Mouse (Mus musculus): Measurements from ENCODE around the gene Palm2. TPM values are rescaled to one million over a fixed set of nuclear protein-coding genes. Genes with fewer than 3 reads are reported as not detected.

Palm2 gene
- polyA plus RNA-seq, 1 experiment from 2014 or later, result 10.2 TPM

DNA sequence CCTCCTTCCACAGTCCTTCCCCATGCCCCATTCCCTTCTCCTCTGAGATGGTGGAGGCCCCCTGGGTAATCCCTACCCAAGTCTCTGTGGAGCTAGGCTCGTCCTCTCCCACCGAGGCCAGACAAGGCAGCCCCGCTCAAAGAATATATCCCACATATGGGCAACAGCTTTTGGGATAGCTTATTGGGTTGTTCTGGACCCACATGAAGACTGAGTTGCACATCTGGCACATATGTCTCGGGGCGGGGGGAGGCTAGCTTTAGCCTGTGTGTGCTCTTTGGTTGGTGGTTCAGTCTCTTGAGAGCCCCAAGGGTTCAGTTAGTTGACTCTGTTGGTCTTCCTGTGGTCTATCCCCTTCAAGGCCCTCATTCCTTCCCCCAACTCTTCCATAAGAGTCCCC is 192.9 kb downstream of the Palm2 start:
- Histone ChIP-seq H3K4me1 (ENCODE audit: control insufficient read depth, insufficient read depth, low read length) (no peaks in the 10 kb centered on the region), H3K9ac (replicated peaks; ENCODE audit: low read length) (no peak overlapping the region)
- DNase-seq, result no peak

DNA sequence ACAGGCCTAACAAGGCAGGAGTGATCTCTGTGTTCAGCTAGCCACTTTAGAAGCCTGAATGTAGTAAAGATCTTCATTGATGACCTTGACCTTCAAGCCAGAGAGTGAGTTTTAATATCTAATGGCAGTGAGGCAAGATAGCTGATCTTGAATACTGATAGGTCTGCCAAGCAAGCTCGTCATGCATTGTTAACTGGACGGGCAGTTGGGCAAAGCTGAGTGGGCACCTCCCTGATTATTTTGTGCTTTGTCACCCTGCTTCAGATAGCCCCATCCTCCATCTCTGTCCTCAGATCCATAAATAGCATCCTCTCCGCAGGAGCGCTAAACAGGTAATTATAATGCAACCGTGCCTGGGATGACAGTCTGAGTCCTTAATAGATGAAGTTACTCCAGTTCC is 198.3 kb downstream of the Palm2 start:
- Histone ChIP-seq H3K4me1 (ENCODE audit: control insufficient read depth, insufficient read depth, low read length) (no peaks in the 10 kb centered on the region), H3K4me3 (replicated peaks; ENCODE audit: low read depth, low read length) (no peak overlapping the region), H3K27ac (replicated peaks; ENCODE audit: low read depth, low read length) (no peak overlapping the region), H3K9ac (replicated peaks; ENCODE audit: low read length) (no peak overlapping the region), H3K9me3 (ENCODE audit: control insufficient read depth, low read length) (no peaks in the 10 kb centered on the region), H3K27me3 (ENCODE audit: control insufficient read depth, insufficient read depth, low read length) (no peaks in the 10 kb centered on the region), H3K36me3 (ENCODE audit: control insufficient read depth, insufficient read depth, low read length) (no peaks in the 10 kb centered on the region), H3K4me2 (ENCODE audit: low read length) (no peak overlapping the region)
- ATAC-seq (ENCODE audit: low FRiP score, low TSS enrichment) (no peak), DNase-seq (no peak)
- WGBS, result 81% methylated on average over 5 of the region's 5 CpGs

More for the DNA sequence above, 192.9 kb downstream of the Palm2 start:
- H3K9me3 ChIP-seq (ENCODE audit: control insufficient read depth, low read length), result no peaks in the 10 kb centered on the region
- no peaks in the 10 kb centered on the region for H3K27me3 ChIP-seq (ENCODE audit: control insufficient read depth, insufficient read depth, low read length)
- WGBS, result 89% methylated on average over 5 of the region's 5 CpGs
- no peak overlapping the region for H3K4me2 ChIP-seq (ENCODE audit: low read length)
- no peaks in the 10 kb centered on the region for H3K36me3 ChIP-seq (ENCODE audit: control insufficient read depth, insufficient read depth, low read length)
- ATAC-seq (ENCODE audit: low FRiP score, low TSS enrichment), result no peak
- no peak overlapping the region for H3K27ac ChIP-seq (replicated peaks; ENCODE audit: low read depth, low read length)
- no peak overlapping the region for H3K4me3 ChIP-seq (replicated peaks; ENCODE audit: low read depth, low read length)

DNA sequence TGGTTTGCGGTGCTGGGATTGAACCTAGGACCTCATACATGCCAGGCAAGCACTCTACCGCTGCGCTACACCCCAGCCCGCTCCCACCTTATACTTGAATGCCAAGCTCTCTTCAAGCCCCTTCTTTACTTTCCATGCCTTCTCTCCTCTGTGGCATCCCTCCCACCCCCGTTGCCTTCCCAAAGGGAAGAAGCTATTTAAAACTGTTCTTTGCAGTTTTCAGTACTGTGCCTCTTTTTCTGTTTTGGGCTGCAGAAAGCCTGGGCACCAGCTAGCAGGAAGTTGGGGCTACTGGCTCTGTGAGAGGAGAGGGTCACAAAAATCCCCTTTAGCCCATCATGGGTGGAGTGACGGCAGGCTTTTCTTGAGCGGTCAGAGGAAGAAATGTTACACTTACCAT is 199.0 kb downstream of the Palm2 start:
- H3K9me3 ChIP-seq (ENCODE audit: control insufficient read depth, low read length), result no peaks in the 10 kb centered on the region
- H3K36me3 ChIP-seq (ENCODE audit: control insufficient read depth, insufficient read depth, low read length), result no peaks in the 10 kb centered on the region
- H3K4me3 ChIP-seq (replicated peaks; ENCODE audit: low read depth, low read length), result no peak overlapping the region
- H3K4me1 ChIP-seq (ENCODE audit: control insufficient read depth, insufficient read depth, low read length), result no peaks in the 10 kb centered on the region
- H3K27me3 ChIP-seq (ENCODE audit: control insufficient read depth, insufficient read depth, low read length), result no peaks in the 10 kb centered on the region
- no peak overlapping the region for H3K27ac ChIP-seq (replicated peaks; ENCODE audit: low read depth, low read length)
- WGBS, result 96% methylated on average over 7 of the region's 7 CpGs
- no peak overlapping the region for H3K4me2 ChIP-seq (ENCODE audit: low read length)
- no peak overlapping the region for H3K9ac ChIP-seq (replicated peaks; ENCODE audit: low read length)
- ATAC-seq (ENCODE audit: low FRiP score, low TSS enrichment) (no peak), DNase-seq (no peak)

DNA sequence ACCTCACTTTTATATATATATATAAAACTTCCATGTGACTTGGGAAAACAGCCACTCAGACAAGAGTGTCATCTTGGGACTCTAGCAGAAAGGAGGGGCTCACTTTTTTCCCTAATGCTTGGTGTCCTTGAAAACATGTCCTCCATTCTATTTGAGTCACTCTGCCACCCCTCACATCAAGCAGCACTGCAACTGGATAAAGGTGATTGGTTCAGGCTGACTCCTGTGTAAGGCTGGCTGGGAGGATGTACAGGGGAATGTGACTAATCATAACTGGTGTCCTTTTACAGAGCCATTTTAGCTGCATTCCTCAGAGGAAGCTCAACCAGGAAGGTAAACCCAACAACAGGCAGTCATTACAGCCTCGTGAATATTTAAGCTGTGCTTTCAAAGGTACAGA is 200.9 kb downstream of the Palm2 start:
- Histone ChIP-seq H3K4me2 (ENCODE audit: low read length) (no peak overlapping the region), H3K27me3 (ENCODE audit: control insufficient read depth, insufficient read depth, low read length) (no peaks in the 10 kb centered on the region), H3K4me1 (ENCODE audit: control insufficient read depth, insufficient read depth, low read length) (peaks cover under 1% of the 10 kb centered on the region; the same call in 1 of the 2 replicates), H3K9me3 (ENCODE audit: control insufficient read depth, low read length) (no peaks in the 10 kb centered on the region), H3K36me3 (ENCODE audit: control insufficient read depth, insufficient read depth, low read length) (no peaks in the 10 kb centered on the region), H3K27ac (replicated peaks; ENCODE audit: low read depth, low read length) (no peak overlapping the region), H3K9ac (replicated peaks; ENCODE audit: low read length) (no peak overlapping the region), H3K4me3 (replicated peaks; ENCODE audit: low read depth, low read length) (no peak overlapping the region)
- 65% methylated on average over 1 of the region's 1 CpGs for WGBS
- DNase-seq, result no peak
- no peak for ATAC-seq (ENCODE audit: low FRiP score, low TSS enrichment)

DNA sequence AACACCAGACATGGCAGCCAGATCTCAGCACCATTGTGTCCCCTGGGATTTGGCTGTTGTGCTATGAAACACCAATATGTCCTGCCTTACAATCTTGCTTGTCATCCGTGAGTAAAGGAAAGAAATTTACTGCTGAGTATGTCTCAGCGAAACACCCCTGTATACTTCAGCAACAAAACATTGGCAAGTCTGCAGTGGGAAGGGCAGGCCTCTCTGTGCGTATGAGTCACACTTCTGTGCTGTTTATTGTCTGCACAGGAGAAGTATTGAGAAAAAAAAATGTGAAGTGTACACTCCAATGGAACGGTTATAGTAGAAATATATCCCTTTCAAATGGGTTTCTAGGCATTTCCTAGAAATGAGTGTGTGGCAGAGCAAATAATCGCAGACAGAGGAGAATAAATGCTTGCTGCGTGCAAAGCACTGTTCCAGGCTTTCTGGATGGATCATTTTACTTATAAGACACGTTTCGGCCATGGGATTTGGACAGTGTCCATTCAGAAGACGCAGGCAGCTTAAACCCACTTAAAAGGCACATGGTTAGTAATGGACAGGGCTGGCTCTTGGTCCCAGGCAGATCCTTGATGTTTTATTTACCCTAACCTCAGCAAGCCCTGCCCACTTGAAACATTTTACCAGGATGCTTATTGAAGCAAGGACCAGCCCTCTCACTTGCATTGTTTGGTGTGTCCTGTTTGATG is 202.9 kb downstream of the Palm2 start:
- H3K4me3 ChIP-seq (replicated peaks; ENCODE audit: low read depth, low read length), result peak overlapping the region; percentile 33; the same call in 1 of the 2 replicates
- no peak for ATAC-seq (ENCODE audit: low FRiP score, low TSS enrichment)
- peaks cover 5% of the 10 kb centered on the region; the same call in 1 of the 2 replicates for H3K4me1 ChIP-seq (ENCODE audit: control insufficient read depth, insufficient read depth, low read length)
- H3K9ac ChIP-seq (replicated peaks; ENCODE audit: low read length), result no peak overlapping the region; the same call in 1 of the 2 replicates
- H3K4me2 ChIP-seq (ENCODE audit: low read length), result peak overlapping the region; percentile 53
- peak overlapping the region; percentile 75 for H3K27ac ChIP-seq (replicated peaks; ENCODE audit: low read depth, low read length)
- H3K27me3 ChIP-seq (ENCODE audit: control insufficient read depth, insufficient read depth, low read length), result no peaks in the 10 kb centered on the region
- peak; percentile 24 for DNase-seq
- 74% methylated on average over 9 of the region's 9 CpGs for WGBS
- no peaks in the 10 kb centered on the region for H3K9me3 ChIP-seq (ENCODE audit: control insufficient read depth, low read length)
- H3K36me3 ChIP-seq (ENCODE audit: control insufficient read depth, insufficient read depth, low read length), result no peaks in the 10 kb centered on the region

DNA sequence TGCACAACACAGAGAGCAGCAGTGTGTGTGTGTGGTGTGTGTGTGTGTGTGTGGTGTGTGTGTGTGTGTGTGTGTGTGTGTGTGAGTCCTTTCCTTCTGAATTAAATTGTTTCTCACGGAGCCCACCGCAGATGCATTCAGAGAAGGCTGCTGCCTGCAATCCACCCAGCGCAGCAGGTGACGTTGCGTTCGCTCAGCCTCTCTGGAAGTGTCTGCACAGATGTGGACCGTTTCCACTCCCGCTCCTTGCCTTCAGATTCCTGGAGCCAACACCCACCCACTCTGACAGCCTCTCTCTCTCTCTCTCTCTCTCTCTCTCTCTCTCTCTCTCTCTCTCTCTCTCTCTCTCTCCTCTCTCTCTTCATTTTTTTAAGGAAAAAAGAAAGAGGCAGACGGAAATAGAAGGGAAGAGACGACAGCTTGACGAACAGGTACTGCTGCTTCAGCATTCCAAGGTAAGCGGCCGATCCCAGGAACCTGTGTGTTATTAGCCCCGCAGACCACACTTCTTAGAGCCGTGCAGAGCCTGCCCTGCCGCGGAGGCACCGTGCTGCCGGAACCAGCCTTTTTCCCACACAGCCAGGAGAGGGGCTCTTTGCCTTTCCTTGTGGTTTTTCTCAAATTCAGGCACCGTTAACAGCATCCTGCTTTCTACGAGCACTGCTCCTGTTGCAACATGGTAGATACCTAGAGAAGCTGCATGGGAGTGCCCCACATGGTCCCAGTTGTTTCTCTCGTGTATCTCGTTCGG is 203.8 kb downstream of the Palm2 start:
- WGBS, result 36% methylated on average over 24 of the region's 24 CpGs
- no peaks in the 10 kb centered on the region for H3K36me3 ChIP-seq (ENCODE audit: control insufficient read depth, insufficient read depth, low read length)
- peak overlapping the region; percentile 33 for H3K4me3 ChIP-seq (replicated peaks; ENCODE audit: low read depth, low read length)
- peak overlapping the region; percentile 42; the same call in 1 of the 2 replicates for H3K9ac ChIP-seq (replicated peaks; ENCODE audit: low read length)
- H3K27ac ChIP-seq (replicated peaks; ENCODE audit: low read depth, low read length), result peak overlapping the region; percentile 75
- ATAC-seq (ENCODE audit: low FRiP score, low TSS enrichment) (peak; percentile 68), DNase-seq (peak; percentile 77)
- peak overlapping the region; percentile 53 for H3K4me2 ChIP-seq (ENCODE audit: low read length)
- H3K9me3 ChIP-seq (ENCODE audit: control insufficient read depth, low read length), result no peaks in the 10 kb centered on the region
- H3K4me1 ChIP-seq (ENCODE audit: control insufficient read depth, insufficient read depth, low read length), result peaks cover 5% of the 10 kb centered on the region; the same call in 1 of the 2 replicates
- H3K27me3 ChIP-seq (ENCODE audit: control insufficient read depth, insufficient read depth, low read length), result no peaks in the 10 kb centered on the region

DNA sequence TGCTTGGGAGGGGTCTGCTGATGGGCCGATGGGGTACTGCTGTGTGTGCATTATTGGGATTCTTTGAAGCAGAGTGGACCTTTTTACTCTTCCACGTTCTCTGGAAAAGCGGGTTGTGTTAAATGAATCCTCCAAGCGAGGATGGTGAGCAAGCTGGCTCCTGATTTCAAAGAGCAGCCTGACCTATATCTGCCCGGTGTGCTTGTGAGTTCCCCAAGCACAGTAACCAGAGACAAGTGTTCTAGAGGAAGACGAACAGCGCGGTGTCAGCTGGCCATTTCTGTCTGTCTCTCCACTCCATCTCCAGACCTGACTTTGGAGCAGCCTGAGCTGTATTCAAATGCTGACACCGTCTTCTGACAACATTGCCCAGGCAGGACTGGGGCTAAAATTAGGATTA is 204.9 kb downstream of the Palm2 start:
- Histone ChIP-seq H3K9me3 (ENCODE audit: control insufficient read depth, low read length) (no peaks in the 10 kb centered on the region), H3K36me3 (ENCODE audit: control insufficient read depth, insufficient read depth, low read length) (no peaks in the 10 kb centered on the region), H3K27ac (replicated peaks; ENCODE audit: low read depth, low read length) (no peak overlapping the region), H3K4me3 (replicated peaks; ENCODE audit: low read depth, low read length) (peak overlapping the region; percentile 33), H3K4me1 (ENCODE audit: control insufficient read depth, insufficient read depth, low read length) (peaks cover 5% of the 10 kb centered on the region; the same call in 1 of the 2 replicates), H3K9ac (replicated peaks; ENCODE audit: low read length) (peak overlapping the region; percentile 42; the same call in 1 of the 2 replicates), H3K4me2 (ENCODE audit: low read length) (peak overlapping the region; percentile 53), H3K27me3 (ENCODE audit: control insufficient read depth, insufficient read depth, low read length) (no peaks in the 10 kb centered on the region)
- WGBS, result 84% methylated on average over 9 of the region's 9 CpGs
- no peak for ATAC-seq (ENCODE audit: low FRiP score, low TSS enrichment)
- no peak for DNase-seq

DNA sequence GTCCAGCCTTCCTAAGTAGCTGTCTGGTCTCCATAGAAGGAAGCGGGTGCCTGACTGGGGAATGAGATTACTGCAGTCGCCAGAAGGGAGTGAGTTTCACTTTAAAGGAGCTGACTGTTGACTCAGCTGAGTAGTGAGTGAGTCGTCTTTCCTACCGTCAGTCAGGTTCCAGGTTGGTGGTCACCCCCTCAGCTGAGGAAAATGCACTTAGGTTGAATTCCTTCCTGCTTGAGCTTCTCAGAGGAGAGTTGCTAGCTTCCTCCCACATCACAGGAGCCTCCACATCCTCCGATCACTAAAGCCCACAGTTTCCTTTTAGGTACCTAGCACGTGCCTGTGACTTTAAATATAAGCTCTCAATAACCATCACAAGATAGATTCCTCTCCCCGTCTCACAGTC is 206.2 kb downstream of the Palm2 start:
- Histone ChIP-seq H3K9me3 (ENCODE audit: control insufficient read depth, low read length) (no peaks in the 10 kb centered on the region), H3K27me3 (ENCODE audit: control insufficient read depth, insufficient read depth, low read length) (no peaks in the 10 kb centered on the region), H3K9ac (replicated peaks; ENCODE audit: low read length) (no peak overlapping the region), H3K36me3 (ENCODE audit: control insufficient read depth, insufficient read depth, low read length) (no peaks in the 10 kb centered on the region), H3K4me2 (ENCODE audit: low read length) (no peak overlapping the region), H3K27ac (replicated peaks; ENCODE audit: low read depth, low read length) (no peak overlapping the region), H3K4me1 (ENCODE audit: control insufficient read depth, insufficient read depth, low read length) (peaks cover 5% of the 10 kb centered on the region; the same call in 1 of the 2 replicates), H3K4me3 (replicated peaks; ENCODE audit: low read depth, low read length) (no peak overlapping the region)
- WGBS, result 34% methylated on average over 7 of the region's 7 CpGs
- ATAC-seq (ENCODE audit: low FRiP score, low TSS enrichment) (no peak), DNase-seq (no peak)
